Mouse (Mus musculus) kidney, postnatal 25 days (tissue): ENCODE measurements around the gene Pgm3.
"Not testable (repeated sequence)": the region's sequence is repeated elsewhere in the genome, so short reads cannot be mapped to it uniquely, and the experiment has no call there.

Experiments
- DNase-seq, 2 experiments: peaks; one replicate each; pipeline ENCODE4 v3.0.0; 2021; ENCODE audit warnings: mixed read lengths in 2 of 2

Gene Pgm3

DNA sequence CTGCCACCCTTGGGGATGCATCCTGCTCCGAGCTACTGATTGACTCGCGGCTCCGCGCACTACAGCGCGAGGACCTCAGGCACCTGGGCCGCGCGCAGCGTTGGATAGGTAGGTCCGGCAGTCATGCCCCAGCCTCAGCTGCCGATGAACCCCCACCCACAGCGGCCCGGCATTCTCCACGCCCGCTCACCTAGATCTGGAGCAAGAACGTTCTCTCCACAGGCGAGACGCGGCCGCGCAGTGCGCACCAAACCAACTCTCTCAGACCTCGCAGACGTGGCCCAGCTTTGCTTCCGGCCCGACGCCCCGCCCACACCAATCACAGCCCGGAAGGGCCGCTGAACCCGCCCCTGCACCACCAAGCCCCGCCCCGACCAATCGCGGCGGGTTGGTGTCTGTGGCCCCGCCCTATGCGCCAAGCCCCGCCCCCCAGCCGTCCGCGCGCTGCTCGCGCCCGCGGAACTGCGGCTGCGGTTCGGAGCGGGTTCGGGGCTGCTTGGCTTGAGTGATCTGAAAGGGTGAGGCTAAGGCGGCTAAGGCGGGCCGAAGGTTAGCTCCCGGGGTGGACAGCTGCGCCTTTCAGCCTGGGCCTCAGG, at the start of gene Pgm3, which contains the start of gene Rwdd2a:
Gene Pgm3, minus strand, starts transcription at position 303 of the 596 bp plus-strand sequence.
Gene Rwdd2a, plus strand, starts transcription at position 452 of the 596 bp plus-strand sequence.
- DNase-seq: peak; percentile 97

DNA sequence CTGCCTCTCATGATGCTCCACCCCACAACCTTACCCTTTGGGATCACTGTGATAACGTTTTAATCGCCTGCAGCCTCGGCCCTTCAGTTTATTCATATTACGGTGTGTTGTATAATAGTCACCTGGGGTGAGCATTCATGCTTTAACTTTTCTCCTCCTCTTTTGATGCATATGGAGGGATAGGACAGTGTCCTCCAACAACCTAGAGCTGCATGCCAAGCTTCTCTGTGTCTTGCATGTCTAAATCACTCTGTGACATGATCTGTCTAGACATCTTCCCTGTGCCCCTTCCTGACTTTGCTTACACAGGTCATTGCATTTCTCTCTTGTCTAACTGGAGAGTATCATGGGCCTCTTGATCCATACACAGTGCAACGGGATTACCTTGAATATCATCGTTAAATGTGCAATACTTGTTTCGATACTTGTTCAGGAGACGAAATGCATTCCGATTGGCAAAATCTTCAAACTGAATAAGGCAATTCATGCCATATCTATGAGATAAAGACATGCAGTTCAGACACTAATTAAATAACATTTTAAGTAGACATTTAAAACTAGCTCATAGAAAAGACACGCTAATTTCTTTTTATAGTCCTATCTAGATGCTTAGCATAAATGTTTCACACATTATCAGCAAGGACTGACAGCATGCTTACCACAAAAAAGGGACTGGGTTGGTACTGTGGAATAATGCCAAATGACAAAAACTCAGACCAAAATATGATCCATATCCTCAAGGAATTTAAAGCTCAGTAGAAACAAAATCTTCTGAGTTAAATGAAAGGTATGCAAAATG, 47.9 kb upstream of the Pgm3 start:
- DNase-seq: no peak

DNA sequence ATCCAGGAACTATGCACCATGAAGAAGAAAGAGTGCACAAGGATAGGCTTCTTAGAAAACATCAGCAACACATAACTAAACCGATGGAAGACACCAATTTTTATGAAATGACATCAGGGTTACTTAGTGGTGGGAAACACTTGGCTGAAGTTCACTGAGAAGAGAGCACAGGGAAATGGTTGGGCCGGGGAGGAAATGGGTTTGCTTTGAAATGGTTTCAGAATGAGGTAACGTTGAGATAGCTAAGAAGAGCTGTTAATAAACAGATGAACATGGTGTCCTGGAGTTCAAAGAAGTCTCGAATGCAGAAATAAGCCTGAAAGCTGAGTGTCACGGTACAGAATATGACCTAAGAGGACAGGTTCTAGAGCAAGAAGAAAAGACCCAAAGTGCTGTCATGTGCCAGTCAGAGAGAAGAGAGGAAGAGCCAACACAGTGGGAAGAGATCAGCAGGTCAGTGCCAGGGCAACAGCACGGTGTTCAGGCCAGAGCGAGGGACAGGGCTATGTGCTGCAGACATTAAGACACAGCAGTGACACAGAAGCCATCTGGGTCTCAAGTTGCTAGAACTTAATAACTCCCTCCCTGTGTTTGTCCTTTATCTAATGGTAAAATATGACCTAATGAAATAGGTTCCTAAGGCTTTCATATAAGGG, 46.3 kb upstream of the Pgm3 start:
- no peak for DNase-seq

DNA sequence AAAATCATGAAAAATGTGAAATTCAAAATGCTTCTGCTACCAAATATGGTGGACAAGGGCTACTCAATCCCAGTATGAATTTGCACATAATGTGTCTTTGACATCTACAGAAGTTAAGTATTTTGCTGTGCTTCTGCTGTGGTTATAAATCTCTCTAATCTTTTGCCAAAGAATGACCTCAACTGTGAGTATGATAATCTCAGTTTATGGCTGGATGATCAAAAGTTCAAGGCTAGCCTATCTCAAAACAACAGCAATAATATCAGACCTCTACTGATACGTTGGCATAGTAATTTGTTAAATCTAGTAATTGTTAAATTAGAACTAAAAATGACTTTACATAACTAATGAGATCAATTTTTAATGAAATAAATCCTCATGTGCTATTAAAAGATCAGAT, 44.1 kb upstream of the Pgm3 start:
- no peak for DNase-seq

DNA sequence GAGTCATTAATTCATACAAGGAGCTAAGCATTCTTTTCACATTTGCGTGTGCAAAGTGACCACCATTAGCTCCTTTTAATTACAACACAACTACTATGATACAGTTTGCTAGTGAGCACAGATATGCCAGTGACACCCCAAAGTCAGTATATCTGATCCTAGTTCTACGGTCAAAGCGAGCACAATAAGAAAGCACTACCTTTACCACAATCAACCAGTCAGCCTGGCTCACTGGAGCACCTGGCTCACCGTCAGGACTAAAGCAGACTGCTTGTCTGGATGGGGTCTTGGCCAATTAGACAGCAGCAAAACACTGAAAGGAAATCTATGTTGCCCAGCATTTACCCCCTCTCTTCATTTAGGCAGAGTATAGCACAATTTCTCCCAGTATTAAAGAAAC, 40.4 kb upstream of the Pgm3 start:
- no peak for DNase-seq

DNA sequence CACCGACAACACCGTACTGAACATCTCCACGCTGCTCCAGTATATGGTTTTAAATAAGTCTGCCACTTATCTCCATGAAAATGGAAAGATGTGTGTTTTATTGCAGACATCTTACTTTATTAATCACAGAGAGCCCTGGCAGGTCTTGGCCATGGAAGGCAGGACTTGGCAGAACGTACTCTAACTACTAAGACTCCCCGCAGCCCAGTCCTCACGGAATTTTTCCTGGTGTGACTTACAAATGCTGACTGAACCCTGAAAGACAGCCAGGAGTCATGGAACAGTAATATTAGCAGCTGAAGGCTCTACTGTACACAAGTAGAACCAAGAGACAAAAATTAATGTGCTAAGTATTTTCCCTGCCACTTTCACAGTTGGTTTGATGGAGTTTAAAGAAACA, 34.1 kb upstream of the Pgm3 start:
- DNase-seq: no peak

- DNase-seq: no peak
Measured at GRCm38 (mm10) chr9:86599723-86600303, 28.2 kb upstream of the Pgm3 start.

DNA sequence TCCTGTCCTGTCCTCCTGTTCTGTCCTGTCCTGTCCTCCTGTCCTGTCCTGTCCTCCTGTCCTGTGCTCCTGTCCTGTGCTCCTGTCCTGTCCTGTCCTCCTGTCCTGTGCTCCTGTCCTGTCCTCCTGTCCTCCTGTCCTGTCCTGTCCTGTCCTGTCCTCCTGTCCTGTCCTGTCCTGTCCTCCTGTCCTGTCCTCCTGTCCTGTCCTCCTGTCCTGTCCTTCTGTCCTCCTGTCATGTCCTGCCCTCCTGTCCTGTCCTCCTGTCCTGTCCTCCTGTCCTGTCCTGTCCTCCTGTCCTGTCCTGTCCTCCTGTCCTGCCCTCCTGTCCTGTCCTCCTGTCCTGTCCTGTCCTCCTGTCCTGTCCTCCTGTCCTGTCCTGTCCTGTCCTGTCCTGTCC, 25.3 kb upstream of the Pgm3 start:
- not testable (repeated sequence) for DNase-seq

- not testable (repeated sequence) for DNase-seq
Measured at GRCm38 (mm10) chr9:86594357-86594767, 22.7 kb upstream of the Pgm3 start.

DNA sequence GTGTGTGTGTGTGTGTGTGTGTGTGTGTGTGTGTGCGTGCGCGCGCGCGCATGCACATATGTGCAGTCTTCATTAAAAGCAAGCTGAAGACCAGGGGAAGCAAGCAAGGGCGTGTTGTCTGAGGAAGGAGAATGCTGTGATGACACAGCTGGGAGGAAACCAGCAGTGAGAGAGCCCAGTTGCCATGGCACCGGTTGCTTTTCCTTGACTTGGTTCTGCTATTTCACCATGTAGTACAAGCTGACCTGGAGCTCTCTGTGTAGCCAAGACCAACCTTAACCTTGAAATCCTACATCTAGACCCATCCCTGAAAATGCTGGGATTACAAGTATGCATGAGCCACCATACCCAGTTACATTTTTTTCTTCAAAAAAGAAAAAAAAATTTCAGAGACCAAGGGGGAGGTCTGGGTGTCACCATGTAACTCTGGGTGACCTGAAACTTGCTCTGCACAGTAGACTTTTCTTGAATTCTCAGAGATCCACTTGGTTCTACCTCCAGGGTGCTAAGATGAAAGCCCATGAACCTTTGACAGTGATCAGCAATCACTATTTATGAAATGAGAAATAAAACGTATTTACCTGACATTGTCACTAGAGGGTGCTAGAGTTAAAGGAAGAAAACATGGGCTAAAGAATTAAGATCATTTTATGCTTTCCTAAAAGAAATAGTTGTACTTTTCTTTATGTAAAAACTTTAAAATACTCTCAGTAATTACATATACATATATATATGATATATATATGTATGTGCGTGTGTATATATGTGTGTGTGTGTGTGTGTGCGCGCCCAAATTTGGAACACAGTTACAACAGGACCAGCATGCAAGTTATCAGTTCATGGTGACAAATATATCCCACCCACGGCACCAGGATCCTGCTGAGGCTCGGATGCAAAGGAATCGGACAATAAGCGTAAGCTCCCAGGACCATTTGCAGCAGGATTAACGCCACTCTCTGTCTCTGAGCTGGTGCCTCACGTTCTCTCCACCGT, 21.3 kb upstream of the Pgm3 start:
- no peak for DNase-seq

- DNase-seq: no peak
Measured at GRCm38 (mm10) chr9:86587019-86587795, 15.6 kb upstream of the Pgm3 start.

- DNase-seq: peak; percentile 63 to 76
Measured at GRCm38 (mm10) chr9:86583740-86584139, 12.1 kb upstream of the Pgm3 start.

- DNase-seq: peak in 1 of 2 experiments; percentile 11
Measured at GRCm38 (mm10) chr9:86579657-86580056, 8.0 kb upstream of the Pgm3 start.

DNA sequence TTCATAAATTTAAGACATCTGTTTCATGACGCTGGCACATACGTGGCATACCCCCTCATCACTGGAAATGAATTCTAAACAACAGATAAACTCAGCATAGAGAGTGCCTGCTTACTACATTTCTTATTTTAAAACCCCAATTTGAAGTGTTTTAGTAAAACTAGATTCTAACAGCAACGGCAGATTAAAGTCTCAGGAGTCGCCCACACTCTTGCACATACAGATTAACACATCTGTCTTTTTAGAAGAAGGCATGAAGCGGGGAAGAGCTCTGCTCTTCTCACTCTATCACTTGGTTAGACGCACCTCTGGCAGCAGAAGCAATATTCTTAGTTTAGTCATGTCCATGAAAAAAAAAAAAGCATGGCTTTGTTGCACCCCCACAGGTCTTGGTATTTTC, 3.5 kb upstream of the Pgm3 start:
- no peak for DNase-seq

DNA sequence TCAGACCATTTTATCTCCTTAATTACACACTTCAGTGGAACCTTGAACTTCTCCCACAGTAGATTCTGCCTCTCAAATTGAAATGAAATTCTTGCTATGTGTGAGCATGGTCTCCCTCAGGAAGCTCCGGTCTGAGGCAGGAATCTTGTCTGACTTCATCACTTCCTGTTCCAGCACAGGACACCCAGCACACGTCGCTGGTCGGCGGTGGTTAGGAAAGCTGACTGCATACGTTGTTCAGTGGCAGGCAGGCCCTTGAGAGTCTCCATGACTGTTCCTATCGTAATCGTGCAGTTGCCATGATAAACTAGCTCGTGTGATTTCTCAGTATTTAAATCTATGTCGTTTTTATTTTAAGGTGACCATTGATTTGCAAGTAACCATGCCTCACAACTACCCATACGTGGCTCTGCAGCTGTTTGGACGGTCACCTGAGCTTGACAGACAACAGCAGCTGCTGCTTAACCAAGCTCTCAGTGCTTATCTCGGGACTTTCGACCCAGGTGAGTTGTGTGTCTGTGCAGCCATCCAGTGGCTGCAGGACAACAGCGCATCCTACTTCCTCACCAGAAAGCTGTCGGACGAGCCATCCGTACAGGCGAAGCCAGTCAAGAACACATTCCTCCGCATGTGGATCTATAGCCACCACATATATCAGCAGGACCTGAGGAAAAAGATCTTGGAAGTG, 2.1 kb upstream of the Pgm3 start:
- peak in 1 of 2 experiments; percentile 30 for DNase-seq

DNA sequence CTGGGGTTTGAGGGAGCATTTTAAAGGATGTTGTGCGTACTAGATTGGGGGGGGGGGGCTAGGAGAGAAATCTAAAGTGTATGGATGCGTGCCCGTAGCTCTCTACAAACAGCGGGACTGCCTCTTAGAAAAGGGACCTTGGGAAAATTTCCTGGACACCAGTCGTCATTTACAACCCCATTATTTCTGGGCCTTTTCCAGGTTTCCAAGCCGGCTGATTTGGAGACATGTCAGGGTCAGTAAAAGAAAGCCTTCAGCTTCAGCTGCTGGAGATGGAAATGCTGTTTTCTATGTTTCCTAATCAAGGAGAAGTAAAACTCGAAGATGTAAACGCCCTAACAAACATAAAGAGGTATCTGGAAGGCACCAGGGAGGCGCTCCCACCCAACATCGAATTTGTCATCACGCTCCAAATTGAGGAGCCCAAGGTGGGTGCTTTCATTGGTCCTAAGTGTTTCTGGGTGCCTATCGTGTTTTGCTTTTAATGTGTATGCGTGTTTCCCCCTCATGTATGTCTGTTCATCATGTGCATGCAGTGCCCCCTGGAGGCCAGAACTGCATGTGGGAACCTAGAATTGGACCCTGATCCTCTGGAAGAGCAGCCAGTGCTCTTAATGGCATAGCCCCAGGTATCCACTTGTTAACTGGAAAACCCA, 1.1 kb upstream of the Pgm3 start:
- DNase-seq: peak; percentile 86 to 93

DNA sequence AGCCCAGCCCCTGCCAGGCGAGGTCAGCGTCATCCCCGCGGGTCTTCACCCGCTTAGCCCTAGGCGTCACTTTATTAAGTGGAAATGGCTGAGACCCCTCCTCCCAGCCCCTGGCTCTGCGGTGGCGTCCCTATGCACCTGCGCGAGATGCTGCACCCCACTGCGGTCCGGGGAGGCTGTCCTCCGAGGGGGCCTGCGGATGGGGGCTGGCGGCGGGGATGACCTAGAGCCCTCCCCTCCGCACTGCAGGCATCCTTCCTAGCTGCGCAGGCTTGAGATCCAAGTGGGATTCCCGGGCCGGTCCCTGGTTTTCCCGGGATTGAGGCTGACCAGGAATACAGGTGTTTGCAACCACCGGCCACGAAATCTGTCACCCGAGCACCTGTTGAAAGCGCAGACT, 554 bp upstream of the Pgm3 start:
- no peak for DNase-seq

GRCm38 (mm10) chr9:86570946-86571345, 696 bp downstream of the Pgm3 start:
- DNase-seq: no peak

GRCm38 (mm10) chr9:86570261-86570890, 1.3 kb downstream of the Pgm3 start:
- DNase-seq: peak; percentile 30 to 53
